Mouse (Mus musculus): ENCODE data around the gene Krt42. TPM values are rescaled to one million over a fixed set of nuclear protein-coding genes. Genes with fewer than 3 reads are reported as not detected.
"Not testable (repeated sequence)": the region's sequence is repeated elsewhere in the genome, so short reads cannot be mapped to it uniquely, and the experiment has no call there.

The Krt42 gene
- polyA plus RNA-seq, 1 experiment = 0.97 TPM

GRCm38 (mm10) chr11:100311656-100312055 is 42.0 kb upstream of the Krt42 start:
- WGBS = 42% methylated on average over 1 of the region's 1 CpGs
- DNase-seq = no peak
- Histone ChIP-seq H3K27me3 (ENCODE audit: control insufficient read depth, insufficient read depth, low read length) (no peaks in the 10 kb centered on the region), H3K27ac (ENCODE audit: control insufficient read depth, insufficient read depth, low read length) (no peak overlapping the region), H3K4me3 (ENCODE audit: control insufficient read depth, insufficient read depth, low read length) (no peak overlapping the region), H3K36me3 (ENCODE audit: control insufficient read depth, insufficient read depth, low read length) (no peaks in the 10 kb centered on the region), H3K4me1 (replicated peaks; ENCODE audit: control insufficient read depth, insufficient read depth, low read length) (no peaks in the 10 kb centered on the region)
- TF ChIP-seq CTCF (IDR thresholded peaks at IDR 0.05; ENCODE audit: borderline replicate concordance, control insufficient read depth, extremely low read depth, insufficient read depth, low read length, poor library complexity) (no peak), POLR2A (IDR thresholded peaks at IDR 0.05; ENCODE audit: control insufficient read depth, extremely low read depth, insufficient read depth, low read length, poor library complexity) (no peak)

- DNase-seq; H3K4me1 ChIP-seq (replicated peaks; ENCODE audit: control insufficient read depth, insufficient read depth, low read length); H3K4me3 ChIP-seq (ENCODE audit: control insufficient read depth, insufficient read depth, low read length); H3K27ac ChIP-seq (ENCODE audit: control insufficient read depth, insufficient read depth, low read length); H3K36me3 ChIP-seq (ENCODE audit: control insufficient read depth, insufficient read depth, low read length); H3K27me3 ChIP-seq (ENCODE audit: control insufficient read depth, insufficient read depth, low read length): not testable (repeated sequence)
- 95% methylated on average over 6 of the region's 6 CpGs for WGBS
These were observed 39.0 kb upstream of the Krt42 start for GRCm38 (mm10) chr11:100308672-100309071.

- Histone ChIP-seq H3K27ac (ENCODE audit: control insufficient read depth, insufficient read depth, low read length) (no peak overlapping the region), H3K36me3 (ENCODE audit: control insufficient read depth, insufficient read depth, low read length) (no peaks in the 10 kb centered on the region), H3K4me3 (ENCODE audit: control insufficient read depth, insufficient read depth, low read length) (no peak overlapping the region), H3K4me1 (replicated peaks; ENCODE audit: control insufficient read depth, insufficient read depth, low read length) (no peaks in the 10 kb centered on the region), H3K27me3 (ENCODE audit: control insufficient read depth, insufficient read depth, low read length) (no peaks in the 10 kb centered on the region)
- no peak for DNase-seq
- WGBS = 92% methylated on average over 5 of the region's 5 CpGs
- TF ChIP-seq CTCF (IDR thresholded peaks at IDR 0.05; ENCODE audit: borderline replicate concordance, control insufficient read depth, extremely low read depth, insufficient read depth, low read length, poor library complexity) = no peak
- no peak for TF ChIP-seq POLR2A (IDR thresholded peaks at IDR 0.05; ENCODE audit: control insufficient read depth, extremely low read depth, insufficient read depth, low read length, poor library complexity)
These were observed 38.2 kb upstream of the Krt42 start for GRCm38 (mm10) chr11:100307900-100308299.

GRCm38 (mm10) chr11:100301292-100301691 is 31.6 kb upstream of the Krt42 start:
- no peak for DNase-seq
- no peaks in the 10 kb centered on the region for H3K27me3 ChIP-seq (ENCODE audit: control insufficient read depth, insufficient read depth, low read length)
- peaks cover 4% of the 10 kb centered on the region for H3K4me1 ChIP-seq (replicated peaks; ENCODE audit: control insufficient read depth, insufficient read depth, low read length)
- H3K27ac ChIP-seq (ENCODE audit: control insufficient read depth, insufficient read depth, low read length) = no peak overlapping the region
- TF ChIP-seq POLR2A (IDR thresholded peaks at IDR 0.05; ENCODE audit: control insufficient read depth, extremely low read depth, insufficient read depth, low read length, poor library complexity) (no peak), CTCF (IDR thresholded peaks at IDR 0.05; ENCODE audit: borderline replicate concordance, control insufficient read depth, extremely low read depth, insufficient read depth, low read length, poor library complexity) (no peak)
- H3K4me3 ChIP-seq (ENCODE audit: control insufficient read depth, insufficient read depth, low read length) = no peak overlapping the region
- 67% methylated on average over 5 of the region's 5 CpGs for WGBS
- no peaks in the 10 kb centered on the region for H3K36me3 ChIP-seq (ENCODE audit: control insufficient read depth, insufficient read depth, low read length)

GRCm38 (mm10) chr11:100300293-100300692 is 30.6 kb upstream of the Krt42 start:
- Histone ChIP-seq H3K36me3 (ENCODE audit: control insufficient read depth, insufficient read depth, low read length) (no peaks in the 10 kb centered on the region), H3K4me1 (replicated peaks; ENCODE audit: control insufficient read depth, insufficient read depth, low read length) (peaks cover 4% of the 10 kb centered on the region), H3K4me3 (ENCODE audit: control insufficient read depth, insufficient read depth, low read length) (no peak overlapping the region), H3K27ac (ENCODE audit: control insufficient read depth, insufficient read depth, low read length) (no peak overlapping the region), H3K27me3 (ENCODE audit: control insufficient read depth, insufficient read depth, low read length) (no peaks in the 10 kb centered on the region)
- WGBS = 15% methylated on average over 5 of the region's 5 CpGs
- DNase-seq = peak; percentile 73
- TF ChIP-seq CTCF (IDR thresholded peaks at IDR 0.05; ENCODE audit: borderline replicate concordance, control insufficient read depth, extremely low read depth, insufficient read depth, low read length, poor library complexity) = peak; percentile 32; the same call in 1 of the 2 replicates
- TF ChIP-seq POLR2A (IDR thresholded peaks at IDR 0.05; ENCODE audit: control insufficient read depth, extremely low read depth, insufficient read depth, low read length, poor library complexity) = no peak

GRCm38 (mm10) chr11:100298274-100299036 is 28.8 kb upstream of the Krt42 start:
- Histone ChIP-seq H3K4me3 (ENCODE audit: control insufficient read depth, insufficient read depth, low read length) (no peak overlapping the region; the same call in 1 of the 2 replicates), H3K27me3 (ENCODE audit: control insufficient read depth, insufficient read depth, low read length) (no peaks in the 10 kb centered on the region)
- WGBS = 23% methylated on average over 18 of the region's 18 CpGs

GRCm38 (mm10) chr11:100297801-100298200 is 28.1 kb upstream of the Krt42 start:
- no peak for DNase-seq
- no peaks in the 10 kb centered on the region for H3K27me3 ChIP-seq (ENCODE audit: control insufficient read depth, insufficient read depth, low read length)
- H3K4me1 ChIP-seq (replicated peaks; ENCODE audit: control insufficient read depth, insufficient read depth, low read length) = peaks cover 4% of the 10 kb centered on the region
- 38% methylated on average over 5 of the region's 5 CpGs for WGBS
- no peak overlapping the region; the same call in 1 of the 2 replicates for H3K4me3 ChIP-seq (ENCODE audit: control insufficient read depth, insufficient read depth, low read length)
- TF ChIP-seq CTCF (IDR thresholded peaks at IDR 0.05; ENCODE audit: borderline replicate concordance, control insufficient read depth, extremely low read depth, insufficient read depth, low read length, poor library complexity) (no peak; the same call in 1 of the 2 replicates), POLR2A (IDR thresholded peaks at IDR 0.05; ENCODE audit: control insufficient read depth, extremely low read depth, insufficient read depth, low read length, poor library complexity) (no peak)
- H3K36me3 ChIP-seq (ENCODE audit: control insufficient read depth, insufficient read depth, low read length) = no peaks in the 10 kb centered on the region
- H3K27ac ChIP-seq (ENCODE audit: control insufficient read depth, insufficient read depth, low read length) = no peak overlapping the region

More at GRCm38 (mm10) chr11:100298274-100299036, 28.8 kb upstream of the Krt42 start:
- DNase-seq = peak; percentile 81
- Histone ChIP-seq H3K4me1 (replicated peaks; ENCODE audit: control insufficient read depth, insufficient read depth, low read length) (peaks cover 4% of the 10 kb centered on the region), H3K36me3 (ENCODE audit: control insufficient read depth, insufficient read depth, low read length) (no peaks in the 10 kb centered on the region), H3K27ac (ENCODE audit: control insufficient read depth, insufficient read depth, low read length) (no peak overlapping the region)
- TF ChIP-seq POLR2A (IDR thresholded peaks at IDR 0.05; ENCODE audit: control insufficient read depth, extremely low read depth, insufficient read depth, low read length, poor library complexity) = no peak
- peak; percentile 87 for TF ChIP-seq CTCF (IDR thresholded peaks at IDR 0.05; ENCODE audit: borderline replicate concordance, control insufficient read depth, extremely low read depth, insufficient read depth, low read length, poor library complexity)
